Mouse (Mus musculus): ENCODE measurements at regions not wholly inside any gene's neighbourhood (a gene's known extent, or its start where the extent isn't known, plus 50 kb on each side); places are given as distances from the start of the nearest gene placed in this dataset.
"Not testable (repeated sequence)": the region's sequence is repeated elsewhere in the genome, so short reads cannot be mapped to it uniquely, and the experiment has no call there.

DNA sequence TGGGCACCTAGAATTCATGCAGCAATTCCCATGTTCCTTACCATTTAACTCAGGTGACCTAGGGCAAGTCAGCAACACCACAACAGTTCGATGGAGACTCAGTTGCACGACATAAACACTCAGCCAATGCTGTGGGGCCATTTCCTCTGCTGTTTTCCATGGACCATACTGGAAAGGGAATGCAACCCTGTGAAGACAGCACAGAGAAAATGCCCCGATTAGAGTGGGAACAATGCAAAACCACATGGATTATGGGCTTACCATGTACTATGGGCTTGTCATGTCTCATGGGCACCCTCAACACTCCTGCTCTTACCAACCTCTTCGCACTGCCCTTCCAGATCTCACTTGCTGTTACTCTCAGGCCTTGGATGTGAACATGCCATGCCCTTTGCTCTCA lies 207.6 kb downstream of the Snurf start:
- not testable (repeated sequence) for DNase-seq

DNA sequence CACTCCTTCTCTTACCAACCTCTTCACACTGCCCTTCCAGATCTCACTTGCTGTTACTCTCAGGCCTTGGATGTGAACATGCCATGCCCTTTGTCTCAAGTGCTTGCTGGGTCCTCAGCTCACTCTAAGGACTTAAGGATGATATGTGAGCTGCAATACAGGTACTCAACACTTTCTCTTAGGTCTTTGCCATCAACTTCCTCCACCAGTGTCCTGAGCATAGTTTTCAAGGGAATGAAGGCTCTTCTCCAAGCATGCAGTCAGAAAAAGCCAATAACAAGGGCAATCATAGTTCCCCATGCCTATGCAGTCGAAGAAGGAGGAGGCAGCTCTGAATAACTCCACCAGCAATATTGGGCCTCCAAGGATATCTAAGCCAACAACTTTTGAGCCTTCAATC lies 235.1 kb downstream of the Snurf start:
- peak; percentile 16 for DNase-seq

- DNase-seq = peak; percentile 30
Measured at GRCm38 (mm10) chr7:59768641-59769040, 236.2 kb downstream of the Snurf start.

GRCm38 (mm10) chr7:59767325-59767724 lies 237.5 kb downstream of the Snurf start:
- not testable (repeated sequence) for DNase-seq

All from cerebellum, adult 11-12 months (tissue).